Mouse (Mus musculus): ENCODE data around the gene Psg16.
"Not testable (repeated sequence)": the region's sequence is repeated elsewhere in the genome, so short reads cannot be mapped to it uniquely, and the experiment has no call there.

Gene Psg16

DNA sequence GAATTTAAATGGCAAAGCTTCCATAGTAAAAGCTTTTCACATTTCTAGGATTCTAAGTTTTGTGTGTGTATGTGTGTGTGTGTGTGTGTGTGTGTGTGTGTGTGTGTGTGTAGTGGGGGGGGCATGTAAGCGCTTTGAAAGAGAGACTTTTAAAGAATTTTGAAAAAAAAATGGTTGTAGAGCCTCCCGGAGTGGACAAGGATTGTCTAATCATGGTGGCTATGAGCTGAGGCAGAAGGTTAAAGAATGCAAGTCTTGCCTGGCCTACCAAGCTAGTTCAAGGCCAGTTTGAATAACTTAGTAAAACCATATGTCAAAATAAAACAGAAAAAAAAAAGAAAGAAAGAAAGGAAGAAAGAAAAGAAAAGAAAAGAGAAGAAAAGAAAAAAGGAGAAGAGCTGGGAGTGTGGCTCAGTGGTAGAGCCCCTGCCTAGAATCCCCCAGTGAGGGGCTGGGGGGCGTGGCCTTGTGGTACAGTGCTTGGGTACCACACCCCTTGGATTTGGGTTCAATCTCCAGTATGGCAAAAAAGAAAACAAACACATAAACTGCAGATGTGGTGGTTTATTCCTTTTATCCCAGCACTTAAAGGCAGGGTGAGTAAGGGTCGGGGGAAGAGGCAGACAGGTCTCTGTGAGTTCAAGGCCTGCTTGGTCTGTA is 18.4 kb upstream of the Psg16 start:
- DNase-seq (ENCODE audit: low spot score), result no peak

DNA sequence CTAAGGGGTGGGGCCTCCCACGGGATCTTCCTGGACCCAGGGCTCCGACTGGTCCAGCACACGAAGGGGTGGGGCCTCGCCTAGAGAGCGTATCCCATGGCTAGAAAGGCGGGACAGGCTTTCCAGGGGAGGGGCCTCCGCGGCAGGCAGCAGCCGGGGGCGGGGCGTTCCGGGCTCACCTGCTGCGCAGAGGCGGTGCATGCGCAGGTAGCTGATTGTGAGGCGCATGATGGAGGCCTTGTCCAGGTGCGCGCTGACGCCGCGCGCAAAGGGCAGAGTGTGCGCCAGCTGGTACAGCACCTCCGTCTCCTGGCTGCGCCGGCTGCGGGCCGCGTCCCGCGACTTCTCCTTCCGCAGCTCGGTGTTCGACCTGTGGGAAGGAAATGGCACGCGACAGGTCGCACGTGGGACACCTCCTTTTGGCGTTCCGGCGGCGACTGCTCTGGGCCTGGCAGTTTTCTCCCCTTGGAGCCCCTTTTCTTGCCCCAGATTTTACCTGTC is 17.7 kb upstream of the Psg16 start:
- peak; percentile 55 for DNase-seq (ENCODE audit: low spot score)

DNA sequence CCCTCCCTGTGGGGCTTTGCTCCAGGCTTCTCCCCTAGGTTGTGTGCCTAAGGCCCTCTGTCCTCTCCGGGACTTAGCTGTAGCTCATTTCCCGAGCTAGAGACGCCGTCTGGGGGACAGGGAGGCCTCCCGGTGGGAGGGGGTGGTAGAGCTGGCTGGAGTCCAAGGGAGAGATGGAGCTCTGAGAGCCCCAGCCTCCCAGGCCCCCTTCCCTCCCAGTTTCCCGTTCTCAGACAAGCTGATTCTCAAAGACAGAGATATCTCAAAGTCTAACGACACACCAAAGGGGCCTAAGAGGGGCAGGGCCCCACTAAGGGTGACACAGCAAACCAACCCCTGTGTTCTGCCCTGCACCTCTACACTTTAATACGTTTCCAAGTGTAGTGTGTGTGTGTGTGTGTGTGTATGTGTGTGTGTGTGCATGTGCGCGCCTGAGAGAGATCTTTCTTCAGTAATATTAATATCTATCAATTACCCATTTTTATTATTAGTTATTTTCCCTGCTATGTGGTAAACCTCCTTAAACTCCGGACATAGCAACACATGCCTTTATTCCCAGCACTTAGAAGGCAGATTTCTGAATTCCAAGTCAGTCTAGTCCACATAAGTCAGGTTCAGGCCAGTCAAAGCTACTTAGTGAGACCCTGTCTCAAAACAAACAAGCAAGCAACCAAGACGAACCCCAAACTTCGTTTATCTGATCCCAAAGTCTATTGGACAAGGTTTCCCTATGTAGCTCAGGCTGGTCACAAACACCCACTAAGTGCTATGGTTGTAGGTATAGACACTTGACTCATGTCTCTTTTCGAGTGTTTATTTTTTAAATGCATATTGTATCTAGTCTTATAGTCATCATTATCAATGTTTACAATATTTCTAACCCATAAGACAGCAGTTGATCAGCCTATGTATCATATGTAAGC is 17.0 kb upstream of the Psg16 start:
- no peak for DNase-seq (ENCODE audit: low spot score)

DNA sequence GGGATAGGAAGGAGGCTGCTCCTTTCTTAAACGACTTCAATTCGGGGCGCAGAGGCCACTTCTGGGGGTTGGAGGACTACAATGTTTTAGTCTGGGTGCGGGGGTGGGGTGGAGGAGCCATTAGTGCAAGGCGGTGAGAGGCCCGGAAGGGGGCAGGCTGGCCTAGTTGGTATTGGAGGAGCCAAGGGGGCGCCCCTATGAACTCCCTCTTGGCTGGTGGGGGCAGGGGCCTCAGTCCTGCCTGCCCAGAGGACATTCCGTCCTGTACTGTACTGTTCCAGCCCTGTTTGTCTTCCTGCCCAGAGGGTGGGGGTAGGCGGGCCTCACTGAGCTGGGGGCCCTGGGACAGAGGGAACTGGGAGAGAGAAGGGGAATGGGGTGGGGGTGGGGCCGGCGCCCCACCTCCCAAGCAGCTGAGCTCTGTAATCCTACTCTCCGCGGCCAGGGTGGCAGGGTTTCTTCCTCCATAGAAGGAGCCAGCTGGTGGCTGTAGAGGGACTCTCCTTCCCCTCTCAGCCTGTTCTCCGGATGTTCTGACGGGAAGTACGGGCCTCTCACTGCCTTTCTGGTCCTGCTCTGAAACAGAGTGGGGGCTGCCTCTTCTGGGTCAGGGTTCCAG is 15.7 kb upstream of the Psg16 start:
- no peak for DNase-seq (ENCODE audit: low spot score)

DNA sequence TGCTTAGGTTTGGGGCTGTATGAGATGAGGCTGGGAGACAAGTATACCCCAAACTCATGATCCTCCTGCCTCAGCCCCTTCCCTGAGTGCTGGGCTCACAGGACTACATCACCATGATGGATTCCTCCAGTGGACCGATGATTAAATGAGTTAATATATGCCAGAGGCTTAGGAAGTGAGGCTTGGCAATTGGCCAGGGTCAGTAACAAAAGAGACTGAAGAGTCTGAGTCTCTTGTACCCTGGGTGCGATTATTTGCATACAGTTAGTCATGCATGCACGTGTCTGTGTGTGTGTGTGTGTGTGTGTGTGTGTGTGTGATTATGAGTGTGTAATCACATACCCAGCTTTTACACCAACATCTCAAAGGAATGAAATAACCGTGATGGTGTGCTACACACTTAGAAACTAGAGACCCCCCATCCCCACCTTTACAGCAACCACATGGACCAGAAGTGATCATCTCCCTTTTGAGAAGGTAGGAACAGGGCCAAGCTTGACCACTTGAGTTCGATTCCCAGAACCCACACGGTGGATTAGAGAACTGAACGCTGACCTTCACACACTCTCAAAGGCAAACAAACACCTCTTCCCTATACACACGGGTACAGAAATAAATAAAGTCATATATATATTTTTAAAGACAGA is 14.9 kb upstream of the Psg16 start:
- no peak for DNase-seq (ENCODE audit: low spot score)

DNA sequence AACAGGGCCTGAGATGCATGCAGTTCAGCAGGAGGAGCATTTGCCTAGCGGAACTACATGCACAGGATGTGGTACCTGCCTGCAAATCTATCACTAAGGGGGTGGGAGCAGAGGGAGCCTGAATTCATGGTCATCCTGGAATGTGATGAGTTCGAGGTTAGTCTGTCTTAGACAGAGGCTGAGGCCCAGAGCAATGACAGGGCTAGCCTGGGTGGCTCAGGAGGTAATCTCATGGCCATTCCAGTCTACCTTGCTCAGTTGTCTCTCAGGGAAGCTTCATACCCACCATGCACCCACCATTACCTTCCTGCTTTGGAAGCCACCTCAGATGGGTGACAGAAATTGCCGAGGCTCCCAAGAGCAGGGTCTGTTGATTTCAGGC is 14.4 kb upstream of the Psg16 start:
- DNase-seq (ENCODE audit: low spot score), result no peak

DNA sequence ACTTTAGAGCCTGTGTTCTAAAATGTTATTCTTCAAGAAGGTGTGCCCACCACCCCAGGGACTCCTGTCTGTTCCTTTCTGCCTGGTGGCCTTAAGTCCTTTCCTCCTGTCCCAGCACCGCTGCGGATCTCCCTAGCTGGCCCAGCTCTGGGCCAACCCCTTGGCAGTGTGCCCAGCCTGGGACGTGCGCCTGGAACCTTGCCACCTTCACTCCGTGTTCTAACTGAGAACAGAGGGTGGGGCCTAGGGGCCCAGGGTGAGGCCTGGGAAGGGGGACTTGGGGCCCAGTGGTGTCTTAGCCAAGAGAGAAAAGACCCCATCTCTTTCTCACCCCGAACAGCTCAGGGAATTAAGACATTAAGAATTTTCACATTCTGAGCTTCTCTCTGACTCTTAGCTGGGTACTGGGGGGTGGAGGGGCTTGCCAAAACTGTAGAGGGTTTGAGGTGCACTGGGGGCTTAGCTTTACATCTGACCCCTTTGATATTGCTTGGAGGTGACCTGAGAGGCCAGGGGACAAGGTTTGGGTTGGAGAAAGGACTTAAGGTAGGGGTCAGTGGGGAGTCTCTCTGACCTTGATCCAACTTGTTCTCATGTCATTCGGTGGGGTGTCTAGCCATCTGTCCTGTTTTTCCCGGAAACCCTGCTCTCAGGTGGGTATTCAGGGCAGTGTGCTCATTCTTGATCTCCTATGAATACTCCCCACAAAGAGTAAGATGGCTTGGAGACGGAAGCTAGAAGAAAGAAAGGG is 13.6 kb upstream of the Psg16 start:
- DNase-seq (ENCODE audit: low spot score), result peak; percentile 89

DNA sequence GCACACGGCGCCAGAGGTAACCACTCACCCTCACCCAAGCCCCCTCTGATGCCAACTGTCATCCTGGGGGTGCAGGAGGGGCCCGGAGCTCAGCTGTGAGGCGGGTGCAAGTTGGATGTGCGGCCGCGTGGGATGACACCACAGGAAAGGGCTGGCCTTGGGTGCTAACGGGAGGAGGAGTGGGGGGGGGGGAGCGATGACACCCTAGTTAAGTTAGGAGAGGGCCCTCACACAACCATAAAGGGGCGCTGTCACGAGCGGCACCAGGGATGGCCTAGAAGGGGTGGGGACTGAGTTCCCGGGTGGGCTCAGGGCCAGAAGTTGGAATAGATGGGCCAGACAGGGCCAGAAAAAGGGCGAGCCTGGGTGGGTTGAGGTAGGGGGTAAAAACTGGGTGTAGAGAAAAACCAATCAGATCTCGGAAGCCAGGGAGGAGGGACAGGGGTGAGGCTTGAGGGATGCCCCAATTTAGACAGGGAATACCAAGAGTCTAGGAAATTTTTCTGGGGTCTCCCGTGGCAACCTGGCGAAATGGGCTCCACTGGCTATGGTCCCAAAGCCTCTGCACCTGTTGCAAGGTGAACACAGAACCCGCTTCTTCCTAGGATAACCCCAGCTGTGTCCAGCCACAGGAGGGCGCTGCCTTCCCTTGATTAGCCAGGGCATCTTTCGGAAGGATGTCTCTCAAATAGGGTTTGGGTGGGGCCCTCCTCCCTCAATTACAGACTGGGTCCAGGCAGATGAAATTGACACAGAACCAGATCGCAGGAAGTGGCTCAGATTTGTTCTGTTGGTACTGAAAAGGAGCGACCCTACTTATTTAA is 12.8 kb upstream of the Psg16 start:
- DNase-seq (ENCODE audit: low spot score), result no peak

DNA sequence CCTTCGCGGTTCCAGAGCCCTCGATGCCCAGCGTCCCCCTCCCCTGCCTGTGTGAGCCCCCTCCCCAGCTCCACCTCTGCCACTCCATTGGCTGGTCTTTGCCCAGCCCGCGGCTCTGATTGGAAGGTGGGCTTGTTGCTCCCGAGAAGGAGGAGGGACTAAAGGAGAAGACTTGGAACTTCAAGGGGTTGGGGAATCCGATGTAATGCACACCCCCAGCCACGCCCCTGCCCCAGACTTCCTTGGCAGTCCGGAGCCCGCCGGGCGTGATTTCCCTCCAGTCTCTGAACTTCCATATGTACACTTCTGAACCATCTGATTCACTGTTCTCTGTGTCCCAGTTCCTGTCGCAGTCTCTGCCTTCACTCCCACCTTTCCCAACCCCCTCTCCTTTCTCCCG is 11.5 kb upstream of the Psg16 start, which contains the start of gene Hif3a:
TSS of gene Hif3a (minus strand) at position 39 of the 400 bp plus-strand sequence.
- DNase-seq (ENCODE audit: low spot score), result peak; percentile 44

DNA sequence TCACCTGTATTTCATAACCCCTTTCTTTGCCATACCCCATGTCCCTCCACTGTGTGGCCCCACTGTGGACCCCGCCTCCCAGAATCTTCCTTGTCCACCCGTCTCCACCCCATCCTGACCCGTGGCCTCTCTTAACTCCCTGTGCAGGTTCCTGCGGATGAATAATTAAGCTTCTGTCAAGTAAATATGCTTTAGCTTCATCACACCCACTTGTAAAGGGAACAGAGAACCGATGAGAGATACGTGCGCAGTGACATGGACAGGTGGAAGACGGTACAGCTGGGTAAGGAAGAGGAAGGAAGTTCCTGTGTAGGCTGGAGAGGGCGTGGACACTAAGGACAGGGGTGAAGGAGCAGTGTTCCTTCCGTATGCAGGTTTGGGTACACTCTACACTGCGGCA is 11.0 kb upstream of the Psg16 start:
- no peak for DNase-seq (ENCODE audit: low spot score)

DNA sequence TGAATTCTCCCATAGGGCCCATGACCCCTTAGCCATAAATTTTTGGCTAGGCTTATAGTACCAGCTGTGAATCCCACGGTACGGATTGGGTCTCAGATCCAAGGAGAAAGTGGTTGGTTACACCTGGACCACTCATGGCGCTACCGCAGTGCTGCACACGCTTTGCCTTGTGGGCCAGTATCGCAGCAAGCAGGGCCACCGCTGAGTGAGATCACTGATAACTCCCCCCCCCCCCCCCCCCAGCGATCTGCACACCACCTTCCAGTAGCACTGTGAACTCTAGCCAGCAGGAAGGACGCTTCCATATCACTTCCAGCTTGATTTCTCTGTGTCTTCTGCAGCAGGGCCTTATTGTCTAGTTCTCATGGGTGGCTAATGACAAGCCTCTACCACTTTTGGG is 8.2 kb upstream of the Psg16 start:
- DNase-seq (ENCODE audit: low spot score), result no peak

DNA sequence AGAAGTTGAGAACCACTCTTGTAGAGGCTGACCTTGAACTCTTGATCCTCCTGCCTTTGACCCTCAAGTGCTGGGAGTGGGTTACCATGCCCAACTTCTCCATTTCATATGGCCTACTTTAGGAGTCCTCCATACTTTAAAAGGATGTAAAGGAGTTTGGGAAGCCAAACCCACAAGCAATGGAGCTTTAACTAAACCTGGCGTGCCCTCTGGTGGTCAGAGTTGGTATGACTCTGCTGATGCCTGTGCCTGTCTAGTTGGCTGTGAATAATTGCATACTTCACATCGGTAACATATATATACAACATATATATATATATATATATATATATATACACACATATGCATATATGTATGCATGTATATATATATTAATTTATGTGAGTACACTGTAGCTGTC is 7.4 kb upstream of the Psg16 start:
- peak; percentile 77 for DNase-seq (ENCODE audit: low spot score)

DNA sequence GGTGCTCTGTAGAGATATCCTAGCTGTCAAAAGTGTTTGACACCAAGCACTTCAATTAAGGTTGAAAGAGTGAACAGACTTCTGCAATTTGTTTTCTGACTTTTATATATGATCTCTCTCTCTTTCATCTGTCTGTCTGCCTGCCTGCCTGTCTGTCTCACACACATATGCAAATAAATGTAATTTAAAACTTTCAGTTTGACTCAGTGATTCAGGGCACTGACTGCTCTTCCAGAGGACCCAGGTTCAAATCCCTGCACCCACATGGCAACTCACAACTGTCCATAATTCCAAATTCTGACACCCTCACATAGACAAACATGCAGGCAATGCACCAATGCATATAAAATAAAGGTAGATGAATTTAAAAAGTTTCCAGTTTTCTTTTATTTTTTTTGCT is 6.8 kb upstream of the Psg16 start:
- no peak for DNase-seq (ENCODE audit: low spot score)

DNA sequence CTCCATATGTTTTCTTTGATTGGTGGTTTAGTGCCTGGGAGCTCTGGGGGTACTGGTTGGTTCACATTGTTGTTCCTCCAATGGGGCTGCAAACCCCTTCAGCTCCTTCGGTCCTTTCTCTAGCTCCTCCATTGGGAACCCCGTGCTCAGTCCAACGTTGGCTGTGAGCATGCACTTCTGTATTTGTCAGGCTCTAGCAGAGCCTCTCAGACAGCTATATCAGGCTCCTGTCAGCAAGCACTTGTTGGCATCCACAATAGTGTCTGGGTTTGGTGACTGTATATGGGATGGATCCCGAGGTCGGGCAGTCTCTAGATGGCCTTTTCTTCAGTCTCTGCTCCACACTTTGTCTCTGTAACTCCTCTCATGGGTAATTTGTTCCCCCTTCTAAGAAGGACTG is 6.2 kb upstream of the Psg16 start:
- not testable (repeated sequence) for DNase-seq (ENCODE audit: low spot score)

DNA sequence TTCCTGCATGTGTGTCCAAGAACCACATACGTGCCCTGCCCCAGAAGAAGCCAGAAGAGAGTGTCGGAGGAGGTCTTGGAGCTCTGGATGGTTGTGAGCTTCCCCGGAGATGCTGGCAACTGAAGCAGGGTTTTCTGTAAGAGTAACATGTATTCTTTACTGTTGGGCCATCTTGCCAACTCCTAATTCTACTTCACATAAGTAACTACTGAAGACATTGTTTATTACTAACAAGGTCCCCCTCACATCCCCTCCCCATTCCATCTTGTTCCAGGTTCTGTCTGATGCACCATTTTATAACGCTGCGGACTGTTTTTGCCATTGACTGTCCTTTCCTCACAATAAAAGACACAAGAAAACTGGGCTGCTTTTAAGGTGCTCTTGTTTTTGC is 332 bp upstream of the Psg16 start:
- no peak for DNase-seq (ENCODE audit: low spot score)

DNA sequence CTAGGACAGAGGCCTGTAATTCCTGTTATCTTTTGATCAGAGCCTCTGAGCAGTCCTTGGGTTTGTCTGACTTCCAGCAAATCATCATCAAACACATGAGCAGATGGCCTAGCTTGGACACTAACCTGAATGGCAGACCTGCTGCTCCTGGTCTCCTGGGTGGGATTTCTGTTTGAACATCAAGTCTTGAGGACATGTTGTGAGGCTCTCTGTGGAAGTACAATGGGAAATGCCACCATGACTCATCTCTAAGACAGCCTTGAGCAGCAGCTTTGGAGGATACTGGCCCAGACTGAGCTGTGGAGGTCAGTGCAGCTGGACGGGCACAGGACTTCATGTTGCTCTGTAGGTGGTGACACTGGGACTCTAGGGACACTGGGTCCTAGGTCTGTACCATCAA is 2.7 kb downstream of the Psg16 start:
- DNase-seq (ENCODE audit: low spot score), result no peak

DNA sequence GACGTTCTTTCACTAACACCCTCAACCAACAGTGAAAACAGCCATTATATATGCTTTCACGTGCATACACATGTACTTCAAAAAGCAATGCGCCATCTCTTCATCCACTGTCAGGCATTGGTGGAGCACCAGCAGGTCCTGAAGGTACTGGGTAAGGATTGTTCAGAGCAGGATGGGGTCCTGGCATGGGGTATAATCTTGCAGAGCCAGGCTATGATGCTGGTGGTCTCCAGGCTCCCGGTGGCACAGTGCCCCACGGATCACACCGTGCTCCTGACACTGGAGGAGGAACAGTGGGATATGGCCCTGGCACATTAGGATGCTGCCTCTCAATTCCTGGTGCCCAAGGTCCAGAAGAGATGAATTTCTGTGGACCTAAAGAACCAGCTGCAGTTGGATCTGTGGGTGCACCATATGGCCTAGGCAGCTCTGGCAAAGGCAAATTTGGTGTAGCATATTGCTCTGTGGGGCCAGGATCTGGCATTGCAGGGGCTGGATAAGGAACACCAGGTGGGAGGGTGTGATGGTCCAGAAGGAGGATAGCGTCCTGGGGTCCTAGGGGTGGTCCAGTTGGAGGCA is 4.3 kb downstream of the Psg16 start:
- no peak for DNase-seq (ENCODE audit: low spot score)

DNA sequence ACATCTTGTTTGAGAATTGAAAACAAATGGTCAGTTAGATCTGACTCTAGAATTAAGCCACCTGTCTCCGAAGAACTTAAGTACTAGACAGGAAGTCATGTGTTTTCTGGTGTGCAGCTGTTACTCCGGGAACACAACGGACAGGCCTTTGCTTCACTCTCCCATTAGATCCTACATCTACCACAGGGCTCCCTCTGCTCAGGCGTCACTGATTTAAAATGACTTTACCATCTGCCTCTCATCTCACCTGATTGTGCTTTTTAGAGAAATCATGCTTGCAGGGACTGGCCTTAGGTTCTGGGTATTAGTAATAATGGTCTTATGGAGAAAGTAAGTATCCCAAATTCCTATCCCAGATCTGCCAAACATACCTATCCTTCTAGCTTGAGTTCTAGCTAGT is 8.9 kb downstream of the Psg16 start:
- no peak for DNase-seq (ENCODE audit: low spot score)

DNA sequence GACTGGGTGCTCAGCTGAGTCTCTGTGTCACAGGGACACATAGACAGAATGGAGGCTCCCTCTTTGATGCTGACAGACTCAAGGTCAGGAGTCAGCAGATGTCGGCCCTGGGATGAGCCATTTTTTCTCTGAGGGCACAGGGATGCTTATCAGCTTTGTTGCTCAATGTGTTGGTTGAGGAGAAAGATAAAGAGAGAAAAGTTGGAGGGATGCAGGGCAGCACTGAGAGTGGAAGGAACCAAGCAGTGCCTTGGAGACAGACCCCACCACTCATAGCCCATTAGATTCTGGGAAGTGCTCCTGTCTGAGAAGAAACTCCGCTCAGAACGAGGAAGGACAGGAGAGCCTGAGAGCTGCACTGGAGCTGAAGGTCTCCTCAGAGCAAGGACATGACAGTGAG is 13.9 kb downstream of the Psg16 start:
- DNase-seq (ENCODE audit: low spot score), result no peak

DNA sequence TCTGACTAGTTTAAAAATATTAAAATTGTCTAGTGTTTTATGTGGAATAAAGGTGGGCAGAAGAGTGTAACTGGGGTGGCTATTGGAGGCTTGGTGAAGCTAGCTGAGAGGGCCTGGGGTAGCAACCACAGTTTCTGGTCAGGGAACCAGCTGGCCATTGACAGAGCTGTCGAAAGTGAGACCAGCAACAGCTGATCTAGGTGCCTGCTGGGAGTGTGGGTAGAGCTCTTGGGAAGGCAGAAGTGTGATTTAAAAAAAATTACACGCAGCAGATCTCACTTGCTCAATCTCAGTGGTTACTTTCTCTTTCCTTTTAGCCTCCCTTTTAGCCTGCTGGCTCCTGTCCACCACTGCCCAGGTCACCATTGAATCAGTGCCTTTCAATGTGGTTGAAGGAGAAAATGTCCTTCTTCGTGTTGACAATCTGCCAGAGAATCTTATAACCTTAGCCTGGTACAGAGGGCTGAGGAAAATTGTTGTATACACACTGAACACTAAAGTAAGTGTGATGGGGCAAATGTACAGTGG is 16.3 kb downstream of the Psg16 start:
- no peak for DNase-seq (ENCODE audit: low spot score)
